ENCODE assay signal across 8 mouse cellular contexts in genomic region chr11:106083708-106084701, GRCm38 (mm10). TPM values are rescaled to one million over a fixed set of nuclear protein-coding genes. Genes with fewer than 3 reads are reported as not detected.
DNase-seq lines count a peak whose midpoint lies in the region; ATAC-seq and TF ChIP-seq lines count a peak whose summit lies in the region.

TSS of gene Map3k3 (plus strand) at chr11:106084613.

- peak; percentile 100 for DNase-seq in A20 (ENCODE audit: low read depth, low spot score)
- peak; percentile 100 for DNase-seq in heart, adult 9 months (ENCODE audit: low spot score in 2 of 2)
- DNase-seq in monocyte, adult 2 months (ENCODE audit: low read depth in 1 of 2, low spot score in 2 of 2) = peak; percentile 98 to 100
- peak; percentile 99 for DNase-seq in spleen, postnatal 36 days (ENCODE audit: low spot score in 2 of 2)

- H3K27me3 ChIP-seq in kidney, embryonic 14.5 days (ENCODE audit: control insufficient read depth, insufficient read depth, low read length) = no peaks in the 10 kb centered on the region
- no peaks in the 10 kb centered on the region for H3K27me3 ChIP-seq in limb, embryonic 15.5 days

- no peaks in the 10 kb centered on the region for H3K9me3 ChIP-seq in kidney, embryonic 14.5 days (ENCODE audit: control insufficient read depth, low read length)
- no peaks in the 10 kb centered on the region for H3K9me3 ChIP-seq in limb, embryonic 15.5 days

- peak; percentile 99 for ATAC-seq in kidney, embryonic 14.5 days (ENCODE audit: low FRiP score, low TSS enrichment)
- ATAC-seq in limb, embryonic 15.5 days (ENCODE audit: insufficient number of reproducible peaks, low FRiP score, low TSS enrichment, low read depth) = peak; percentile 100

- H3K9ac ChIP-seq in kidney, embryonic 14.5 days (ENCODE audit: low read depth, low read length) = peak within 1 kb of the TSS; percentile 96
- H3K9ac ChIP-seq in limb, embryonic 15.5 days = peak within 1 kb of the TSS; percentile 92

- TF ChIP-seq POLR2A in bone marrow macrophage, adult 2 months (IDR thresholded peaks at IDR 0.05; ENCODE audit: borderline replicate concordance, low read depth, low read length) = peak; percentile 30; the same call in 1 of the 2 replicates
- TF ChIP-seq POLR2A in embryonic fibroblast, embryonic 13.5 days (IDR thresholded peaks at IDR 0.05; ENCODE audit: low read depth, low read length) = peak; percentile 91

- no peak for TF ChIP-seq CTCF in bone marrow macrophage, adult 2 months (IDR thresholded peaks at IDR 0.05; ENCODE audit: low read depth, low read length)
- peak; percentile 72; the same call in 1 of the 2 replicates for TF ChIP-seq CTCF in embryonic fibroblast, embryonic 13.5 days (IDR thresholded peaks at IDR 0.05; ENCODE audit: borderline replicate concordance, insufficient read depth, low read length)

- under 1% methylated on average over 69 of the region's 69 CpGs for whole genome bisulfite sequencing in kidney, embryonic 14.5 days
- WGBS in limb, embryonic 15.5 days = under 1% methylated on average over 69 of the region's 69 CpGs

- H3K27ac ChIP-seq in bone marrow macrophage, adult 2 months (ENCODE audit: insufficient read depth, low read depth, low read length) = peak within 1 kb of the TSS; percentile 92
- peak within 1 kb of the TSS; percentile 87 for H3K27ac ChIP-seq in embryonic fibroblast, embryonic 13.5 days (ENCODE audit: insufficient read depth, low read length)
- H3K27ac ChIP-seq in kidney, embryonic 14.5 days (ENCODE audit: low read depth, low read length) = peak within 1 kb of the TSS; percentile 98
- H3K27ac ChIP-seq in limb, embryonic 15.5 days = peak within 1 kb of the TSS; percentile 99

- peak within 1 kb of the TSS; percentile 83 for H3K4me3 ChIP-seq in bone marrow macrophage, adult 2 months (ENCODE audit: insufficient read depth, low read length)
- H3K4me3 ChIP-seq in embryonic fibroblast, embryonic 13.5 days (ENCODE audit: insufficient read depth, low read length) = peak within 1 kb of the TSS; percentile 88
- peak within 1 kb of the TSS; percentile 93 for H3K4me3 ChIP-seq in kidney, embryonic 14.5 days (ENCODE audit: low read length)
- peak within 1 kb of the TSS; percentile 98 for H3K4me3 ChIP-seq in limb, embryonic 15.5 days

- H3K4me1 ChIP-seq in bone marrow macrophage, adult 2 months (ENCODE audit: control insufficient read depth, insufficient read depth, low read length) = peaks cover 27% of the 10 kb centered on the region
- peaks cover 3% of the 10 kb centered on the region; the same call in 1 of the 2 replicates for H3K4me1 ChIP-seq in embryonic fibroblast, embryonic 13.5 days (ENCODE audit: control insufficient read depth, insufficient read depth, low read length)
- peaks cover 10% of the 10 kb centered on the region; the same call in 1 of the 2 replicates for H3K4me1 ChIP-seq in kidney, embryonic 14.5 days (ENCODE audit: control insufficient read depth, insufficient read depth, low read length)
- peaks cover 10% of the 10 kb centered on the region for H3K4me1 ChIP-seq in limb, embryonic 15.5 days

- peak within 1 kb of the TSS; percentile 76 for H3K4me2 ChIP-seq in kidney, embryonic 14.5 days (replicated peaks; ENCODE audit: low read depth, low read length)
- H3K4me2 ChIP-seq in limb, embryonic 15.5 days = peak within 1 kb of the TSS; percentile 73

- H3K36me3 ChIP-seq in kidney, embryonic 14.5 days (ENCODE audit: control insufficient read depth, insufficient read depth, low read length) = no peaks in the 10 kb centered on the region
- no peaks in the 10 kb centered on the region for H3K36me3 ChIP-seq in limb, embryonic 15.5 days

RNA-seq across cellular contexts. Expression of gene Map3k3, which starts in this region (rescaled TPM):
- polyA plus RNA-seq in bone marrow macrophage, adult 2 months (2012; ENCODE audit: insufficient read depth, insufficient read length, missing spikeins) = 67.0 and 70.9 TPM in 2 replicates
- 40.0 and 41.1 TPM in 2 replicates for polyA plus RNA-seq in embryonic fibroblast, embryonic 13.5 days (2011; ENCODE audit: insufficient read length, low read depth, missing spikeins)
- polyA plus RNA-seq in kidney, embryonic 14.5 days (2014; fragmentation: Nextera tagmentation; extraction: Ambion mirVana) = 23.2 and 25.7 TPM in 2 replicates
- polyA plus RNA-seq in limb, embryonic 15.5 days (2015; fragmentation: Nextera tagmentation; extraction: Ambion mirVana) = 21.6 and 27.2 TPM in 2 replicates

Comparison
In these comparisons a context has a peak if more than half of its experiments do, and no peak if none do; other contexts are left out.
1. Peak in every context shown above with its lines: DNase-seq, ATAC-seq, H3K4me3 ChIP-seq and H3K27ac ChIP-seq.